Mouse (Mus musculus): ENCODE data around the gene Gfm1. TPM values are rescaled to one million over a fixed set of nuclear protein-coding genes. Genes with fewer than 3 reads are reported as not detected.

Gene Gfm1
- polyA plus RNA-seq (2016; fragmentation: Nextera tagmentation; extraction: Ambion mirVana): 61.9 and 63.4 TPM in 2 replicates

- Histone ChIP-seq H3K4me3 (peak within 1 kb of the TSS; percentile 90), H3K9me3 (replicated peaks) (peaks cover 8% of the 10 kb centered on the region; the same call in 1 of the 2 replicates), H3K4me1 (peaks cover 9% of the 10 kb centered on the region), H3K36me3 (peaks cover 34% of the 10 kb centered on the region), H3K27ac (peak within 1 kb of the TSS; percentile 87), H3K27me3 (ENCODE audit: low read depth, poor library complexity, severe bottlenecking) (no peaks in the 10 kb centered on the region)
- 1% methylated on average over 24 of the region's 24 CpGs for WGBS
- DNase-seq (ENCODE audit: low spot score): peak; percentile 91
Measured at GRCm38 (mm10) chr3:67429999-67430380, at the start of gene Gfm1. Gene Gfm1 (plus strand): TSS chr3:67430096.

GRCm38 (mm10) chr3:67429338-67429998 lies 428 bp upstream of the Gfm1 start:
- Histone ChIP-seq H3K4me3 (peak overlapping the region; percentile 90), H3K27ac (no peak overlapping the region), H3K9me3 (replicated peaks) (peaks cover 8% of the 10 kb centered on the region; the same call in 1 of the 2 replicates), H3K27me3 (ENCODE audit: low read depth, poor library complexity, severe bottlenecking) (no peaks in the 10 kb centered on the region), H3K4me1 (peaks cover 9% of the 10 kb centered on the region), H3K36me3 (peaks cover 29% of the 10 kb centered on the region)
- 37% methylated on average over 8 of the region's 8 CpGs for WGBS
- no peak for DNase-seq (ENCODE audit: low spot score)

- no peak for DNase-seq (ENCODE audit: low spot score)
- Histone ChIP-seq H3K36me3 (peaks cover 73% of the 10 kb centered on the region), H3K9me3 (replicated peaks) (no peaks in the 10 kb centered on the region), H3K27ac (no peak overlapping the region), H3K4me1 (peaks cover 9% of the 10 kb centered on the region), H3K27me3 (ENCODE audit: low read depth, poor library complexity, severe bottlenecking) (no peaks in the 10 kb centered on the region), H3K4me3 (no peak overlapping the region)
- 92% methylated on average over 6 of the region's 6 CpGs for WGBS
Measured at GRCm38 (mm10) chr3:67434011-67434410, 4.1 kb downstream of the Gfm1 start.

GRCm38 (mm10) chr3:67447143-67447542 lies 17.2 kb downstream of the Gfm1 start:
- peaks cover 91% of the 10 kb centered on the region for H3K36me3 ChIP-seq

GRCm38 (mm10) chr3:67449660-67450059 lies 19.8 kb downstream of the Gfm1 start:
- H3K4me3 ChIP-seq: no peak overlapping the region
- no peaks in the 10 kb centered on the region for H3K9me3 ChIP-seq (replicated peaks)
- no peak for DNase-seq (ENCODE audit: low spot score)
- no peak overlapping the region for H3K27ac ChIP-seq
- H3K27me3 ChIP-seq (ENCODE audit: low read depth, poor library complexity, severe bottlenecking): no peaks in the 10 kb centered on the region
- H3K4me1 ChIP-seq: no peaks in the 10 kb centered on the region
- peaks cover 95% of the 10 kb centered on the region for H3K36me3 ChIP-seq
- 94% methylated on average over 21 of the region's 21 CpGs for WGBS

More at GRCm38 (mm10) chr3:67447143-67447542, 17.2 kb downstream of the Gfm1 start:
- Histone ChIP-seq H3K4me1 (no peaks in the 10 kb centered on the region), H3K27me3 (ENCODE audit: low read depth, poor library complexity, severe bottlenecking) (no peaks in the 10 kb centered on the region), H3K9me3 (replicated peaks) (no peaks in the 10 kb centered on the region), H3K27ac (no peak overlapping the region), H3K4me3 (no peak overlapping the region)
- DNase-seq (ENCODE audit: low spot score): no peak
- WGBS: 95% methylated on average over 2 of the region's 2 CpGs

- Histone ChIP-seq H3K36me3 (peaks cover 95% of the 10 kb centered on the region), H3K4me1 (no peaks in the 10 kb centered on the region), H3K9me3 (replicated peaks) (no peaks in the 10 kb centered on the region), H3K27ac (no peak overlapping the region), H3K27me3 (ENCODE audit: low read depth, poor library complexity, severe bottlenecking) (no peaks in the 10 kb centered on the region), H3K4me3 (no peak overlapping the region)
- 94% methylated on average over 5 of the region's 5 CpGs for WGBS
- no peak for DNase-seq (ENCODE audit: low spot score)
Measured at GRCm38 (mm10) chr3:67450601-67451210, 20.8 kb downstream of the Gfm1 start.

GRCm38 (mm10) chr3:67459881-67460280 lies 30.0 kb downstream of the Gfm1 start:
- Histone ChIP-seq H3K27ac (no peak overlapping the region), H3K4me1 (peaks cover 18% of the 10 kb centered on the region), H3K4me3 (no peak overlapping the region), H3K9me3 (replicated peaks) (no peaks in the 10 kb centered on the region), H3K36me3 (peaks cover 68% of the 10 kb centered on the region), H3K27me3 (ENCODE audit: low read depth, poor library complexity, severe bottlenecking) (no peaks in the 10 kb centered on the region)
- no peak for DNase-seq (ENCODE audit: low spot score)
- 94% methylated on average over 3 of the region's 3 CpGs for WGBS

GRCm38 (mm10) chr3:67462015-67462414 lies 32.1 kb downstream of the Gfm1 start:
- H3K27ac ChIP-seq: no peak overlapping the region
- H3K4me1 ChIP-seq: peaks cover 18% of the 10 kb centered on the region
- H3K36me3 ChIP-seq: peaks cover 59% of the 10 kb centered on the region
- no peak for DNase-seq (ENCODE audit: low spot score)
- H3K4me3 ChIP-seq: peak overlapping the region; percentile 70; the same call in 1 of the 2 replicates
- no peaks in the 10 kb centered on the region for H3K9me3 ChIP-seq (replicated peaks)
- no peaks in the 10 kb centered on the region for H3K27me3 ChIP-seq (ENCODE audit: low read depth, poor library complexity, severe bottlenecking)
- WGBS: 87% methylated on average over 7 of the region's 7 CpGs

GRCm38 (mm10) chr3:67462578-67462977 lies 32.7 kb downstream of the Gfm1 start:
- no peaks in the 10 kb centered on the region for H3K27me3 ChIP-seq (ENCODE audit: low read depth, poor library complexity, severe bottlenecking)
- no peaks in the 10 kb centered on the region for H3K9me3 ChIP-seq (replicated peaks)
- peak overlapping the region; percentile 89 for H3K27ac ChIP-seq
- H3K4me3 ChIP-seq: peak overlapping the region; percentile 70
- peak; percentile 34 for DNase-seq (ENCODE audit: low spot score)
- H3K4me1 ChIP-seq: peaks cover 18% of the 10 kb centered on the region
- WGBS: 55% methylated on average over 10 of the region's 10 CpGs
- H3K36me3 ChIP-seq: peaks cover 54% of the 10 kb centered on the region

- WGBS: 2% methylated on average over 12 of the region's 12 CpGs
- Histone ChIP-seq H3K27me3 (ENCODE audit: low read depth, poor library complexity, severe bottlenecking) (no peaks in the 10 kb centered on the region), H3K27ac (peak overlapping the region; percentile 89), H3K4me1 (peaks cover 18% of the 10 kb centered on the region), H3K36me3 (peaks cover 54% of the 10 kb centered on the region), H3K9me3 (replicated peaks) (no peaks in the 10 kb centered on the region), H3K4me3 (peak overlapping the region; percentile 70)
- DNase-seq (ENCODE audit: low spot score): peak; percentile 44
Measured at GRCm38 (mm10) chr3:67463001-67463400, 33.1 kb downstream of the Gfm1 start.

GRCm38 (mm10) chr3:67463450-67464372 lies 33.8 kb downstream of the Gfm1 start, which contains the start of gene Lxn:
Gene Lxn (minus strand): TSS chr3:67463926.
- DNase-seq (ENCODE audit: low spot score): peak; percentile 77
- no peaks in the 10 kb centered on the region for H3K27me3 ChIP-seq (ENCODE audit: low read depth, poor library complexity, severe bottlenecking)
- H3K27ac ChIP-seq: peak within 1 kb of the TSS; percentile 89
- H3K4me3 ChIP-seq: peak within 1 kb of the TSS; percentile 70
- peaks cover 18% of the 10 kb centered on the region for H3K4me1 ChIP-seq
- peaks cover 55% of the 10 kb centered on the region for H3K36me3 ChIP-seq
- WGBS: under 1% methylated on average over 43 of the region's 43 CpGs
- no peaks in the 10 kb centered on the region for H3K9me3 ChIP-seq (replicated peaks)

GRCm38 (mm10) chr3:67466576-67466975 lies 36.7 kb downstream of the Gfm1 start:
- H3K27me3 ChIP-seq (ENCODE audit: low read depth, poor library complexity, severe bottlenecking): no peaks in the 10 kb centered on the region
- no peak overlapping the region for H3K27ac ChIP-seq
- H3K9me3 ChIP-seq (replicated peaks): no peaks in the 10 kb centered on the region
- WGBS: 98% methylated on average over 5 of the region's 5 CpGs
- no peak overlapping the region for H3K4me3 ChIP-seq
- peaks cover 18% of the 10 kb centered on the region for H3K4me1 ChIP-seq
- no peak for DNase-seq (ENCODE audit: low spot score)
- H3K36me3 ChIP-seq: peaks cover 48% of the 10 kb centered on the region

Measured in limb, embryonic 10.5 days (tissue).